Mouse (Mus musculus): ENCODE data around the gene Serpina3b. TPM values are rescaled to one million over a fixed set of nuclear protein-coding genes. Genes with fewer than 3 reads are reported as not detected.

The Serpina3b gene
- total RNA-seq, 2 experiments from 2014 or later: not detected

DNA sequence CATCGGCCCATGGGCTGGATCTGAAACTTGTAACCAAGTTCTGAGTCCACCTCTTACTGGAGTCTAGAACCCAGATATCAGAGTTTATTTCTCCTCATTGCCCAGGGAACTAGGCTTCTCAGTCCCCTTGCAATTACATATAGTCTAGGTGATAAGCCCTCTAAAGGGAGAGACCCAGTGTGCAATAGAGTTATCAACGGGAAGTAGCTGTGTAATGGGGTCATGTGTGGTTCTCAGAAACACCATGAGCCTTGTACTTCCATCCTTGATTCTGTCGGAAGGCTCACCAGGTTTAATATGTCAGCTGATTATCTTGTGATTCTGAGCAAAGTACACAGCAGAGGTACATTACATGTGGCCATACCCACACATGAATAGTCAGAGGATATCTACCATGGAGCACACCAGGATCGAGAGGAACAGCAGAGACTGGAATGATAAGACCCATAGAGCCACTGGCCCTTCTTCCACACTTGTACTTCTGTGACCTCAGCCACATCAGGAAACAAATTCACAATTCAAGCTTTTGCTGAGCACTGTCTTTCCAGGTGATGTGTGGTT, 12.8 kb downstream of the Serpina3b start:
- Histone ChIP-seq H3K27ac (no peak overlapping the region), H3K4me3 (no peak overlapping the region)
- DNase-seq: no peak
- TF ChIP-seq CTCF (IDR thresholded peaks at IDR 0.05): no peak
- intact Hi-C loops (cut with DNase I): no loop called here

DNA sequence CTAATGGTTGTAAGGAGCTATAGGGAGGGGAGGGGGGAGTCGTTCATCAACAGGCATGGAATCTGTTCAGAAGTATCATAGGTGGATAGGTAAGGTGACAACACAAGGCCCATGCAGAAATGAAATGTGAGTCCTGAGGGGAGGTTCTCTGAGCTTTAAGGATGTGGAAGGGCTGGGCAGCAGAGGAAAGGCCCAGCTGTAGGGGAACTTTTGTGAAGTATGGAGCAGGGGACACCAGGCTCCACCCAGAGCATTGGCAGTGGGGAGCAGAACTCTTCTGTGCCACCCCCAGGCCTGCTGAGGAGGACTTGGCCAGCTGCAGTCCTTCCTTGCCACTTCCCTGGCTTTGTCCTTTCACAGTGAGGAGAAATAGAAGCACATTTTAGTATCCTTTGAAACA, 13.7 kb downstream of the Serpina3b start:
- intact Hi-C loops (cut with DNase I): no loop called here
- Histone ChIP-seq H3K4me3 (no peak overlapping the region), H3K27ac (no peak overlapping the region)
- no peak for TF ChIP-seq CTCF (IDR thresholded peaks at IDR 0.05)
- no peak for DNase-seq

DNA sequence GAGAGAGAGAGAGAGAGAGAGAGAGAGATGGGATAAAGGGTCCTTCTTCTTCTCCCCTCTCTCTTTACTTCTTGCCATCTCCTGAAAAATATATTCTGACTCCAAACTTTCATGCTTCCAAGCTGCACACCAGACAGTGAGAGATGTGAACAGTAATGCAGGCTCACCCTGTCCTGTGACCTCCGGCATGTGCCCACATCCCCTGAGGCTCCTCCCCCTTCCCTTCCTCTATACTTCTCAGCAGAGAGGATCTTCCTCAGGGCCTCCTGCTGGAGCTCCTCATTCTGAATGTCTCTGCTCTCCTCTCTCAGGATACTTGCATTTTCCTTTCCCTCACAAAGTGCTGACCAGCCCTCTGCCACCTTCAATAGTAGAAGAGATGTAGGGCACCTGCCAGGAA, 14.6 kb downstream of the Serpina3b start:
- H3K27ac ChIP-seq: no peak overlapping the region
- TF ChIP-seq CTCF (IDR thresholded peaks at IDR 0.05): no peak
- no peak for DNase-seq
- H3K4me3 ChIP-seq: no peak overlapping the region
- intact Hi-C loops (cut with DNase I): no loop called here

- TF ChIP-seq CTCF (IDR thresholded peaks at IDR 0.05): no peak
- intact Hi-C loops (cut with DNase I): no loop called here
- Histone ChIP-seq H3K4me3 (no peak overlapping the region), H3K27ac (no peak overlapping the region)
- DNase-seq: no peak
Observed at GRCm38 (mm10) chr12:104143286-104143685, 15.5 kb downstream of the Serpina3b start.

DNA sequence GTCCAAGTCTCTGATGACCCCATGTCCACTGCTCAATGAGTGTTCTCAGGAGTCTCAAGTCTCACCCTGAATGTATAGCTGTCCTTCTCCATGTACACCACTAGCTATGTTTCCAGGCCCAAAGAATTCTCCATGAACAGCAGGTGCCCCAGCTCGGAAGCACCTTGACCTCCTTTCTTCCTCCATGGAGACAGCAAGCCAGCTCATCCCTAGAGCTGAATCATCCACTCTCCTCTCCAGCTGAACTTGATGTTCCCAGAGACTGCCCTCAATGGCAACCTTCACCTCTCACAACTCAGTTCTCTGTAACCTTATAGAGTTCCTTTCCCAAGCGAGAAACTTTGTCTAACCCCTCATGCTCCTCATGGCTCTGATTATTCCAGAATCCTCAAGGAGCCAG, 17.8 kb downstream of the Serpina3b start:
- Histone ChIP-seq H3K4me3 (no peak overlapping the region), H3K27ac (no peak overlapping the region)
- no peak for TF ChIP-seq CTCF (IDR thresholded peaks at IDR 0.05)
- DNase-seq: no peak
- intact Hi-C loops (cut with DNase I): loop anchor here (5.0 kb wide), 1 partner anchor 247 kb away; no protein-coding TSS in a partner anchor

- H3K4me3 ChIP-seq: no peak overlapping the region
- intact Hi-C loops (cut with DNase I): no loop called here
- no peak overlapping the region for H3K27ac ChIP-seq
- no peak for TF ChIP-seq CTCF (IDR thresholded peaks at IDR 0.05)
- DNase-seq: no peak
Observed at GRCm38 (mm10) chr12:104151989-104152388, 24.2 kb downstream of the Serpina3b start.

DNA sequence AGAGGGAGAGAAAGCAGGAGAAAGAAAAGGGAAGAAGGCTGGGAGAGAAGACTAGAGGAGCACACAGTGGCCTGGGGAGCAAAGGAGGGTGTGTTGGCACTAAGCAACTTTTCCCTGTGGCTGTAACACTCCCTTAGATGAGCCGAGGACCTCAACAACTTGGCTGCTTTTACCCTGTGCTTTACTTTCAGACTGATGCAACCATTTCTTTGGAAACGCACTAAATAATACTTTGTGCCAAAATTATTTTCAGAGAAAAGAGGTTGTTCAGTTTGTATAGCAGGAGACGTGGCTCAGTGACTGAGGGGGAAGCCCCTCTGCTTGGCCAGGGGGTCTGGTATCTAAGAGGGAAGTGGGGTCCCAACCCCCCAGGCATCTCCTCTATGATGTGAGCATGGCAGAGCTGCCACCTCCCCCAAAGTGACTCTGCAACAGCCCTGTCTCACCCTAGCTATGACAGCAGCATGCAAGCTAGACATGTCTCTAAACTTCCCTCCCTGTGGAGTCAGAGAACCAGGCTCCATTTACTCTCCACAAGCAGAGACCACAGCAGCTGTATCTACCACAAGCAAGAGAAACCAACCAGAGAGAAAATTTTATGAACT, 25.3 kb downstream of the Serpina3b start:
- no peak for DNase-seq
- intact Hi-C loops (cut with DNase I): no loop called here
- peak overlapping the region; percentile 38; the same call in 1 of the 2 replicates for H3K27ac ChIP-seq
- no peak for TF ChIP-seq CTCF (IDR thresholded peaks at IDR 0.05)
- H3K4me3 ChIP-seq: peak overlapping the region; percentile 39

DNA sequence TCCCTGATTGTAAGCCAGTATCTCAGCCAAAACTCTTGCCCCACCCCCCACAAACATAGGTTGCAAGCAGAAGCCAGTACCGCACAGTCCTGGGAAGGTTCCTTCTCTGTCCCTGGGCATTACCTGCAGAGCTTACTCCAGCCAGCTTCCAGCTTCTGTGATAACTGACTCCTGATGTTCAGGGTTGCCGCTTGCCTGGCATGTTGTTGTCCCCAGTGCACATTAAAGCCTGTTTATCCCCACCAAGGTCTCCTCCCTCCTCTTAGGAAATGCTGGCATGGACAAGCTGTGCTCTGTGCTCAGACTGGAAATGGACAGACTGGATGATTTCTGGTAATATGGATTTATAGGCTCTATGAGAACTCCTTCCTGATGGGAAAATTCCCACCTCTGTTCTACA, 25.9 kb downstream of the Serpina3b start, which contains the start of gene Serpina3c:
Serpina3c (minus strand) TSS at position 215 of the 400 bp plus-strand sequence.
- intact Hi-C loops (cut with DNase I): no loop called here
- peak within 1 kb of the TSS; percentile 39 for H3K4me3 ChIP-seq
- no peak for TF ChIP-seq CTCF (IDR thresholded peaks at IDR 0.05)
- peak within 1 kb of the TSS; percentile 38; the same call in 1 of the 2 replicates for H3K27ac ChIP-seq
- no peak for DNase-seq

DNA sequence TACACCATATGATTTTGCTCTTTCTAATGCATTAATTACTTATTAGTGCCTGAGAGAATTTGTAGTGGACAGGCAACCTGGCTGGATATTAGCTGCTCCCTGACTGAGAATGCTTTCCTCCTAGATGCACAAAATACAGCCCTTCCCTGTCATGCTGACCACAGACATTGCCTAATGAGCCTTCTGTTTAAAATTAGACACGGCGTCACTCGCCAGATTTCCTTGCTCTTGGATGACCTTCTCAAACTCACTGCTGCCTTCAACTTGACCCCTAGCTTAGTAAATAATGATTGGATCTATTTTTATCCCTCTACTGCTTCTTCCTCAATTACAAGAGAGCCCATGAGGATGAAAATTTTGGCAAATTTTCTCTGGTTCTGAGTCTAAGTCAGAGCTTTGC, 47.0 kb downstream of the Serpina3b start:
- no peak for TF ChIP-seq CTCF (IDR thresholded peaks at IDR 0.05)
- Histone ChIP-seq H3K4me3 (no peak overlapping the region), H3K27ac (peak overlapping the region; percentile 63)
- intact Hi-C loops (cut with DNase I): no loop called here
- DNase-seq: peak; percentile 43

GRCm38 (mm10) chr12:104175636-104176035, 47.8 kb downstream of the Serpina3b start:
- no peak for TF ChIP-seq CTCF (IDR thresholded peaks at IDR 0.05)
- intact Hi-C loops (cut with DNase I): no loop called here

GRCm38 (mm10) chr12:104178577-104178976, 50.8 kb downstream of the Serpina3b start:
- intact Hi-C loops (cut with DNase I): no loop called here
- no peak for DNase-seq
- TF ChIP-seq CTCF (IDR thresholded peaks at IDR 0.05): no peak
- no peak overlapping the region for H3K4me3 ChIP-seq
- no peak overlapping the region for H3K27ac ChIP-seq

More at GRCm38 (mm10) chr12:104175636-104176035, 47.8 kb downstream of the Serpina3b start:
- Histone ChIP-seq H3K4me3 (no peak overlapping the region), H3K27ac (peak overlapping the region; percentile 62; the same call in 1 of the 2 replicates)
- no peak for DNase-seq

- intact Hi-C loops (cut with DNase I): no loop called here
- no peak for DNase-seq
- no peak for TF ChIP-seq CTCF (IDR thresholded peaks at IDR 0.05)
- Histone ChIP-seq H3K4me3 (no peak overlapping the region), H3K27ac (no peak overlapping the region)
Observed at GRCm38 (mm10) chr12:104178987-104179386, 51.2 kb downstream of the Serpina3b start.

GRCm38 (mm10) chr12:104185046-104185445, 57.2 kb downstream of the Serpina3b start:
- intact Hi-C loops (cut with DNase I): no loop called here
- Histone ChIP-seq H3K27ac (no peak overlapping the region), H3K4me3 (no peak overlapping the region)
- TF ChIP-seq CTCF (IDR thresholded peaks at IDR 0.05): no peak
- DNase-seq: no peak
